Mouse (Mus musculus) layer of hippocampus, postnatal 25 days (tissue): ENCODE results near the gene Rrbp1. TPM values are rescaled to one million over a fixed set of nuclear protein-coding genes. Genes with fewer than 3 reads are reported as not detected.

Source experiments
- DNase-seq, 2 experiments: peaks; one replicate each; pipeline ENCODE4 v3.0.0; 2022; ENCODE audit warnings: mixed read lengths in 2 of 2, low spot score in 1 of 2; ENCODE audit errors: extremely low spot score in 1 of 2
- total RNA-seq, 2 experiments: library from RNA; stranded (reverse); gene quantifications; 2 replicates each; pipeline ENCODE4 v1.2.3; 2021

Gene Rrbp1
- total RNA-seq, 2 experiments from 2014 or later = 61.6 to 72.9 TPM

- DNase-seq = no peak
Observed at GRCm38 (mm10) chr2:143963318-143963717, 47.7 kb downstream of the Rrbp1 start.

- no peak for DNase-seq
Observed at GRCm38 (mm10) chr2:143962192-143962591, 48.9 kb downstream of the Rrbp1 start.

DNA sequence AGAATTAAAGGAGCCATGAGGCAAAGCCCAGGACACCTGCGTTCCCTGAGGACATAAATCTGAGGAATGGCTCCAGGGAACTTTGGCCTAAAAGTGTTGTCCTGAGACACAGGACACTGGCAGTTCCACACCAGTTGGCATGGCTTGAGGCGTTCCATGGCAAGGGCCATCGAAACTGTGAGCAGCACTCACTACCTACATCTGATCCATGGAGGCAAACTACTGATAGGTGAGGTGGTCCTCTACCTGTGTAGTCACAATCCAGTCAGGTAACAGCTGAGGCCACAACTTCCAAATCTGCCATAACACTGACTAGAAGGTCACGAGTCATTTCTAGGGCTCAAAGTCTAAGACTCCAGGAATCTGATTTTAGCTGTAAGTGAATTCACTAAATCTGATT is 55.3 kb downstream of the Rrbp1 start:
- no peak for DNase-seq

- DNase-seq = no peak
Observed at GRCm38 (mm10) chr2:143955004-143955403, 56.1 kb downstream of the Rrbp1 start.

DNA sequence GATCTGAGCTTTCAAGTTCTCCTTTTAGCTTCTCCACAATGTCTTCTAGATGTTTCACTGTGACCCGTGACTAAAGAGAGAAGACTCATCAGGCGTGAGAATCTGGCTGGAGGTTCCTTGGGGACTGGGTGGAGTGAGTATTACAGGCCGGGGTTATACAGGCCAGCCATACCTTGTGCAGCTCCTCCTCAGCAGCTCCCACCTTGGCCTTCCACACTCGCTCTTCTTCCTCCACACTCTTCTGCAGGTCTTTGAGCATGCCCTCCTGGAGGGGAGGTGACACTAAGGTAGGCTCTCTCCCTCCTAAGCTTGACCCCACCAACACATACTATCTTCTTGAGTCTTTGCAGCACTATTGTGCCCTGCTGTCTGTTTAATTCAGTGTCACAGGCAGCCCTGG is 57.1 kb downstream of the Rrbp1 start:
- DNase-seq = no peak

DNA sequence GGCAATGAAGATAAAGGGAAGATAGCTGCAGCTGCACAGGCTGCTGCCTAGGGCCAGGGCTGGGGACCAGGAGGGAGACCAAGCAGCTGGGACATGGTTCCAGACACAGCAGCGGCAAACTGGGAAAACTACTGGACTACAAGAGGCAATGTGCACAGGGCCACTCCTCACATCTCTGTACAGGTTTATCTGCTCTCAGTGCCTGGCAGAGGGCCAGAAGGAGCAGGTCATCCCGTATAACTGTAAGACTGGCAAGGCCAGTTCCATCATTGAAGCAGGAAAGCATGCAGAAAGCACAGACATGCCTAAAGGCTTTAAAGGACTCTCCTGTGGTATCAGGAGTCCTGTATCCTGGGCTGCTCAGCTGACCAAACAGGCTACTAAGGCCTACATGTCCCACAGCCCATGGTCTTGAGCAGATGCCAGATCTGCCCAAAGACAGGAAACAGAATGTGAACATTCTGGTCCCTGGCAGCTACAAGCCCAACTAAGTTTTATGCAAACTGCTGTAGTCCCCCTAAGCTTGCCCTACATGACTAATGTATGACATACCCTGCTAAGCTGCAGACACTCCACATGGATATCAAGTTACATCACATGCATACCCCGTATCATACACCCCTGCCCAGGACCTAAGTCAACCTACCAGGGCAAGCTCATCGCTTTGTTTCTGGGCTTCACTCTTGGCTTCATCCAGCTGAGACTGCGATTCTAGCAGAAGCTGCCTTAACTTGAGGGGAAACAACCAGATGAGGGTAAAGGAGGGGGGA is 59.3 kb downstream of the Rrbp1 start:
- DNase-seq = no peak

DNA sequence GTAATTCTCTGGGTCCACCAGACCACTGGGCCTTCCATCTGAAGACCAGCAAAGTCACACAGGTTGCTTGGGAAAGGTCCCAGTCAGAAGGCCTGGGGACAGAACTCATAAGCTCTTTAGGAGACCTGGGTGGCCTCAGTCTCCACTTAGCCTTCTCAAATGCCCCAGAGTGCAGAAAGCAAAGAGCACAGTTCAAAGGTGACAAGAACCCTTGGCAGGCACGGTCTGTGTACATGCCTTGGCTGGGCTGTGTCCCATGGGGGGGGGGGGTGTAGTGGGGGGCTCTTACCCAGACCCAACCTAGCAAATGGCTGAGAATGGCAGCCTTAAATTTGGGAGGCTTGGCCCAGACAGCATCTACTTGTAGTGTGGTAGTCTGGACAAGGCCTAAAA is 60.0 kb downstream of the Rrbp1 start:
- no peak for DNase-seq

GRCm38 (mm10) chr2:143950290-143951027 is 60.6 kb downstream of the Rrbp1 start:
- no peak for DNase-seq

GRCm38 (mm10) chr2:143949217-143949616 is 61.8 kb downstream of the Rrbp1 start:
- DNase-seq = no peak

- no peak for DNase-seq
Observed at GRCm38 (mm10) chr2:143948416-143948815, 62.6 kb downstream of the Rrbp1 start.

DNA sequence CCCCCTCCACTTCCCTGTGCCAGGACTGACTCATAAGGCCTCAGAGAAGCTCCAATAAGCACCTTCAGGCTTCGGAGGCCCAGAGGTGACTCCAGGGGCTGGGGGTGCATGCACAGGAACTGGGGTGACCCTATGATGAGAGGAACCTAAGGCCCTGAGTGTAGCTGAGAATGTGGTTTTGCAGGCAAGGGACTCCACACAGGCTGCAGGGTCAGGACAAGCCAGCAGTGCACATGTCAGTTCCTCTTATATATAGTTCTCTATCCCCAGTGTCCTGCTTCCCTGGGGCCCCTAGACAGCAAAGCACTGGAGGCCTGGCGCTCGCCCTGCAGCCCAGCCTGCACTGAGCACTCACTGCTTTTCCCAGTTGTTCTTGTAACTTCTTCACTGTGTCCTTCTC is 63.1 kb downstream of the Rrbp1 start:
- no peak for DNase-seq

- no peak for DNase-seq
Observed at GRCm38 (mm10) chr2:143946399-143946798, 64.7 kb downstream of the Rrbp1 start.

DNA sequence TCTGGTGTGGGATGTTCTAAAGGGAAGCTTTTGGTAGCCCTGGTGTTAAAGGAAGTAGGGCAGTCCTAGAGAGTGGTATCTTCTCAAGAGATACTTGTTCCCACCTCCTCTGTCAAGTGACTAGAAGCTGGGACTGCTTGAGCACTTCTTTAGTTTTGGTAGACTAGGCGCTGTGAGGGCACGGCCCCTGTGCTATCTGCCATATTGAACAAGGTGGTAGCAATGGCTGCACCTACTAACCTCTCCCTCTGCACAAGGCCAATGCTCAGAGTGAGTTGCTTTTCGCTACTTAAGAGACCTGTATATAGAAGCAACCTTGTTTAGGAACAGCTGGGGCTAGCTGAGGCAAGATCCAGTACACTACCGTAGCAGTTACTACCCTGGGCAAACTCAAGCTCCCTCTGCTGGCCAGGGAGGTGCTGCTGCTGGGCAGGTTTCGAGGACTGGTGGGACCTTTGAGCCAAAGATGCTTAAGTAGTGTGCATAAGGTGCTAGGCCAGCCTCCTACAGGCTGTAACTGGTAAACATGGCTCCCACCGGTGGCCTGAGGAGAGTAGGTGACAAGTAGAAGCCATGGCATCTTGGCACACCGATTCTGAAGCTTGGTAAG is 65.5 kb downstream of the Rrbp1 start:
- no peak for DNase-seq

GRCm38 (mm10) chr2:143944796-143945195 is 66.3 kb downstream of the Rrbp1 start:
- no peak for DNase-seq

DNA sequence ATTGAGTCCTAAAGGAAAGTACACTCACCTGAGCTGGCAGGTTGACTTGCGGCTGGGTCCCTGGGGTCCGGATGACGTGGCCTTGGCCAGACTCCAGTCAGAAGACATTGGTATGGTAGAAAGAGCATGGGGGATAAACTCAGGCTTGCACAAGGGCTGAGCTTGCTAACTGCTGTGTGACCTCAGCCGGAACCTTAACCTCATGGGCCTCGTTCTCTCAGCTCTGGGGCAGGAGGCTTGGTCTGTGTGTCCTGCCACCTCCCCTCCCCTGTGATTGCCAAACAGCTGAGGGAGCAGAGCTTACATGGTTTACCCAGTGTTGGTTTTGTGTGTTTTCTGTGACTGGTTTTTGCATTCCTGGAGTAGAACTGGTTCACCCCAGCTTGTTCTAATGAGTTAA is 70.7 kb downstream of the Rrbp1 start:
- DNase-seq = no peak

DNA sequence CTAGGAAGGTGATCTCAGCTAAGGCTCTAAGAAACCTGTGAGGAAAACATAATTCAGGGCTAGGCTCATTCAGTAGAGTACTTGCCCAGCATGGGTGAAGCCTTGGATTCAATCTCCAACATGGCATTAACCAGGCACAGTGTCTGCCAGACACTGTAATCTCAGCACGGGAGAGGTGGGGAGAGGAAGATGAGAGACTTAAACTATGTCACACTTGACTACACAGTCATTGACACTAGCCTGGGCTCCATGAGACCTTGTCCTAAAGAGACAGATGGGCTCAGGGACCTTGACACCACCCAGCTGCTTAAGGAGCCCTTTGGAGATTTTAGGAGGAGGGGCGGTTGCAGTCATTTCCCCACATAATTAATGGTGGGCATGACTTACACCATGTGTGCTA is 73.2 kb downstream of the Rrbp1 start:
- no peak for DNase-seq

- DNase-seq = no peak
Observed at GRCm38 (mm10) chr2:143934439-143934838, 76.6 kb downstream of the Rrbp1 start.

DNA sequence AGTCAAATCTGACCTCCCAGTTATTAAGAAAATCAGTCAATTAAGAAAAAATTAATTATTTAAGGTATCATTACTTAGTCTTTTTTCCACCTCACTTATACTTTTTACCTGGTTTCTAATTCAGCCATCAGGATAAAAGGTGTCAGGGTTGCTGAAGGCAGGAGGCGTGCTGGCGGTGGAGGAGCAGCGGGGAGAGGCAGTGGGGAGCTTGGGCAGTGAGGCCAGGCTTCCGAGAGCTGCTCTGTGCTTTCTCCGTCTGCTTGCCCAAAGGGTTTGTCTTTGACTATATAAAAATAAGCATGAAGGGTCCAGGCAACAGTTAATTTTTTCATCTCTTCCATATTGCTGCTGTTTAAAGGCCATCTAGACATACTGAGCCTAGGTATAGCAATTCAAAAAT is 77.5 kb downstream of the Rrbp1 start:
- DNase-seq = no peak

DNA sequence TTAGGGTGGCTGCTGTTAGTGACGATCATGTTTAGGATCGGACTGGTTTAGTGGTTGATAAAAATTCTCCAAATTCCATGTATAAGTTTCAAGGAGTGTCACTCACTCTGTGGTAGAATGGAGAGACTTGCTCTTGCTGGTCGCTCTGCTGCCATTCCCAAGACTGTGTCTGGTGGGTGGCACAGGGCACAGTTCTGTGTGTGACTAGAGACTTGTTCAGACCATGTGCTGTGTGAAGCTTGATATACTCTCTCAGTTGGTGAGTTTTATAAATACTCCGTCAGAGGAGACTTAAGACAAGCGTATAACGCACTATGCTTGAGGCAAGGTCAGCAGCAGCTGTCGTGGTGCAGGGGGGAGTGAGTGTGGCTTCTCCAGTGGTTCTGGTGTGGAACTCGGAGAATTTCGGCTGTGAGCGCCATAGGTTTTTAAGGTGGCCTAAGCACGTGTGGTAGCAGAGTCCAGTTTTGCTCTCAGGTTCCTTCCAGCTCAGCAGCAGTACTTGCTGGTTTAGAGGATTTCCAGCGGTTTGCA is 78.7 kb downstream of the Rrbp1 start:
- no peak for DNase-seq

GRCm38 (mm10) chr2:143929607-143930311 is 81.3 kb downstream of the Rrbp1 start:
- no peak for DNase-seq

DNA sequence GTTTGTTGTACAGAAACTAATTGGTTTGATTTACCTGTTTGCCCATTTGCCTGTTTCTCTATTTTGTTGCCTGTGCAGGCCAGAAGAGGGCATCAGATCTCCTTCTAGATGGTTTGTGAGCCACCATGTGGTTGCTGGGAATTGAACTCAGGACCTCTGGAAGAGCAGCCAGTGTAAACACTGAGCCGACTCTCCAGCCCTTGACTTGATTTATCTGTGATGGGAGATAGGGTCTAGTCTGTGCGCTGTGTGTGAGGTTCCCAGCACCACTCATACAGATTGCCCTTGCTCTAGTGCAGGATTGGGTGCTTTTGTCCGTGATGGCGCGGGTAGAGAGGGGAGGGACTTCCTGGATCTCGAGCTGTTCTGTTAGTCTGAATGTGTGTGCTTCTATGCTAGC is 85.2 kb downstream of the Rrbp1 start:
- no peak for DNase-seq
